Comparison of ENCODE assay signal across 11 mouse cellular contexts in genomic region chr1:171285096-171285892, GRCm38 (mm10). TPM values are rescaled to one million over a fixed set of nuclear protein-coding genes. Genes with fewer than 3 reads are reported as not detected.
DNase-seq lines count a peak whose midpoint lies in the region; ATAC-seq and TF ChIP-seq lines count a peak whose summit lies in the region.
"Had no signal": no experiment of that assay in that cellular context is flagged by ENCODE, and none has a peak within 500 bp of the region (broad histone marks: within the 10 kb centered on the region; RNA-seq: fewer than 3 reads in every experiment).

No protein-coding gene starts in this region.

- H3K27me3 ChIP-seq in hindbrain, postnatal 0 days (ENCODE audit: insufficient read depth, low read length), result no peaks in the 10 kb centered on the region
- H3K27me3 ChIP-seq in hindbrain, embryonic 13.5 days, result no peaks in the 10 kb centered on the region
- H3K27me3 ChIP-seq: hindbrain, embryonic 15.5 days; neural tube, embryonic 13.5 days had no signal

- H3K4me2 ChIP-seq in hindbrain, postnatal 0 days (ENCODE audit: low read depth, low read length), result 0 out of 2 replicates have a peak overlapping the region, but pooled peaks have one; percentile 4
- H3K4me2 ChIP-seq in hindbrain, embryonic 13.5 days, result no peak overlapping the region

- H3K27ac ChIP-seq in hindbrain, postnatal 0 days, result no peak overlapping the region
- H3K27ac ChIP-seq in hindbrain, embryonic 13.5 days, result no peak overlapping the region; the same call in 1 of the 2 replicates
- H3K27ac ChIP-seq: hindbrain, embryonic 15.5 days had no signal

- DNase-seq in cerebellum, adult 9-10 months, result peak; percentile 25
- DNase-seq in cerebellum, postnatal 25 days, result no peak
- no peak for DNase-seq in hindbrain, postnatal 0 days (ENCODE audit: low spot score)
- DNase-seq in right cerebral cortex, postnatal 10 days (ENCODE audit: low spot score in 2 of 2), result peak; percentile 26 to 34
- DNase-seq in right cerebral cortex, postnatal 4 days, result no peak
- DNase-seq in urinary bladder, adult 18-20 months (ENCODE audit: low spot score in 2 of 2), result no peak
- DNase-seq: spleen, adult 18-20 months had no signal

- no peak overlapping the region for H3K4me3 ChIP-seq in hindbrain, postnatal 0 days (ENCODE audit: low read length)
- H3K4me3 ChIP-seq in hindbrain, embryonic 13.5 days, result no peak overlapping the region
- H3K4me3 ChIP-seq: hindbrain, embryonic 15.5 days had no signal

- peaks cover 32% of the 10 kb centered on the region; the same call in 1 of the 2 replicates for H3K36me3 ChIP-seq in hindbrain, postnatal 0 days (ENCODE audit: insufficient read depth, low read length)
- H3K36me3 ChIP-seq in hindbrain, embryonic 13.5 days, result peaks cover 58% of the 10 kb centered on the region

- no peaks in the 10 kb centered on the region for H3K9me3 ChIP-seq in hindbrain, postnatal 0 days (ENCODE audit: low read length)
- H3K9me3 ChIP-seq in hindbrain, embryonic 13.5 days, result no peaks in the 10 kb centered on the region
- H3K9me3 ChIP-seq: hindbrain, embryonic 15.5 days; neural tube, embryonic 13.5 days had no signal

- WGBS in hindbrain, postnatal 0 days, result 90% methylated on average over 20 of the region's 20 CpGs
- 87% methylated on average over 20 of the region's 20 CpGs for WGBS in hindbrain, embryonic 13.5 days

- H3K4me1 ChIP-seq in hindbrain, postnatal 0 days (ENCODE audit: insufficient read depth, low read length), result peaks cover 8% of the 10 kb centered on the region
- peaks cover 53% of the 10 kb centered on the region for H3K4me1 ChIP-seq in hindbrain, embryonic 13.5 days (replicated peaks)

- ATAC-seq in hindbrain, postnatal 0 days, result no peak
- ATAC-seq in hindbrain, embryonic 13.5 days (ENCODE audit: low FRiP score), result no peak
- ATAC-seq in inflammation-experienced regulatory T-cells, adult 6 months, result no peak

- no peak overlapping the region for H3K9ac ChIP-seq in hindbrain, postnatal 0 days (replicated peaks; ENCODE audit: low read length)
- H3K9ac ChIP-seq in hindbrain, embryonic 13.5 days, result no peak overlapping the region
- H3K9ac ChIP-seq: hindbrain, embryonic 15.5 days had no signal

- no peak for TF ChIP-seq CTCF in hindbrain, postnatal 0 days (IDR thresholded peaks at IDR 0.05; ENCODE audit: low read depth)

RNA-seq across cellular contexts. Expression of gene Usp21, which starts 2.5 kb away (rescaled TPM):
- total RNA-seq in hindbrain, postnatal 0 days (2014; rRNA removed), result 48.6 and 58.7 TPM in 2 replicates
- 71.7 and 73.3 TPM in 2 replicates for polyA plus RNA-seq in hindbrain, postnatal 0 days (2015; fragmentation: Nextera tagmentation; extraction: Ambion mirVana)
- polyA plus RNA-seq in hindbrain, embryonic 13.5 days (2015; fragmentation: Nextera tagmentation; extraction: Ambion mirVana), result 106 and 107 TPM in 2 replicates
- 10 to 100 TPM; 11.0 to 25.3 (median 15.4) TPM for polyA plus RNA-seq in inflammation-experienced regulatory T-cells, adult 6 months (2017; shearing (Covaris generic))

RNA-seq across cellular contexts. Expression of gene Ppox, which starts 4.3 kb away (rescaled TPM):
- total RNA-seq in hindbrain, postnatal 0 days (2014; rRNA removed), result 35.0 and 44.3 TPM in 2 replicates
- polyA plus RNA-seq in hindbrain, postnatal 0 days (2015; fragmentation: Nextera tagmentation; extraction: Ambion mirVana), result 32.4 and 34.3 TPM in 2 replicates
- polyA plus RNA-seq in hindbrain, embryonic 13.5 days (2015; fragmentation: Nextera tagmentation; extraction: Ambion mirVana), result 45.0 and 51.1 TPM in 2 replicates
- polyA plus RNA-seq in inflammation-experienced regulatory T-cells, adult 6 months (2017; shearing (Covaris generic)), result 10 to 100 TPM; 38.2 to 90.1 (median 78.6) TPM

RNA-seq across cellular contexts. Expression of gene Ufc1, which starts 9.5 kb away (rescaled TPM):
- 88.3 and 90.1 TPM in 2 replicates for total RNA-seq in hindbrain, postnatal 0 days (2014; rRNA removed)
- 142 and 146 TPM in 2 replicates for polyA plus RNA-seq in hindbrain, postnatal 0 days (2015; fragmentation: Nextera tagmentation; extraction: Ambion mirVana)
- 125 and 128 TPM in 2 replicates for polyA plus RNA-seq in hindbrain, embryonic 13.5 days (2015; fragmentation: Nextera tagmentation; extraction: Ambion mirVana)
- 100 to 1,000 TPM in 1 of 3 experiments, 10 to 100 TPM in 2; 74.6 to 118 (median 92.5) TPM for polyA plus RNA-seq in inflammation-experienced regulatory T-cells, adult 6 months (2017; shearing (Covaris generic))

RNA-seq across cellular contexts. Expression of gene B4galt3, which starts 15.2 kb away (rescaled TPM):
- 80.5 and 101 TPM in 2 replicates for total RNA-seq in hindbrain, postnatal 0 days (2014; rRNA removed)
- polyA plus RNA-seq in hindbrain, postnatal 0 days (2015; fragmentation: Nextera tagmentation; extraction: Ambion mirVana), result 88.8 and 91.9 TPM in 2 replicates
- polyA plus RNA-seq in hindbrain, embryonic 13.5 days (2015; fragmentation: Nextera tagmentation; extraction: Ambion mirVana), result 105 and 110 TPM in 2 replicates
- polyA plus RNA-seq in inflammation-experienced regulatory T-cells, adult 6 months (2017; shearing (Covaris generic)), result 10 to 100 TPM; 35.3 to 68.9 (median 60.8) TPM

RNA-seq across cellular contexts. Expression of gene Ndufs2, which starts 34.1 kb away (rescaled TPM):
- total RNA-seq in hindbrain, postnatal 0 days (2014; rRNA removed), result 234 and 269 TPM in 2 replicates
- 279 and 286 TPM in 2 replicates for polyA plus RNA-seq in hindbrain, postnatal 0 days (2015; fragmentation: Nextera tagmentation; extraction: Ambion mirVana)
- 222 and 228 TPM in 2 replicates for polyA plus RNA-seq in hindbrain, embryonic 13.5 days (2015; fragmentation: Nextera tagmentation; extraction: Ambion mirVana)
- polyA plus RNA-seq in inflammation-experienced regulatory T-cells, adult 6 months (2017; shearing (Covaris generic)), result 100 to 1,000 TPM; 106 to 120 (median 119) TPM

Comparison
In these comparisons a context has a peak if more than half of its experiments do, and no peak if none do; other contexts are left out.
1. DNase-seq: peak in cerebellum, adult 9-10 months (single experiment) and right cerebral cortex, postnatal 10 days (2 of 2); none in cerebellum, postnatal 25 days (0 of 2), hindbrain, postnatal 0 days (single experiment), right cerebral cortex, postnatal 4 days (single experiment) and urinary bladder, adult 18-20 months (0 of 2).